Mouse (Mus musculus): ENCODE measurements at regions not wholly inside any gene's neighbourhood (a gene's known extent, or its start where the extent isn't known, plus 50 kb on each side); places are given as distances from the start of the nearest gene placed in this dataset.
A peak's percentile ranks its signal among the peaks of the same experiment; 100 is the strongest.

- no peak for DNase-seq (ENCODE audit: low read depth, low spot score)
Observed at GRCm38 (mm10) chr16:42681196-42681595, 194.5 kb upstream of the Zbtb20 start.

- no peak for DNase-seq (ENCODE audit: low read depth, low spot score)
Observed at GRCm38 (mm10) chr16:42677211-42677610, 198.5 kb upstream of the Zbtb20 start.

GRCm38 (mm10) chr16:42676406-42677075 is 199.1 kb upstream of the Zbtb20 start:
- DNase-seq (ENCODE audit: low read depth, low spot score): no peak

- no peak for DNase-seq (ENCODE audit: low read depth, low spot score)
Observed at GRCm38 (mm10) chr16:42675031-42675430, 200.7 kb upstream of the Zbtb20 start.

GRCm38 (mm10) chr16:42666601-42667000 is 209.1 kb upstream of the Zbtb20 start:
- no peak for DNase-seq (ENCODE audit: low read depth, low spot score)

DNA sequence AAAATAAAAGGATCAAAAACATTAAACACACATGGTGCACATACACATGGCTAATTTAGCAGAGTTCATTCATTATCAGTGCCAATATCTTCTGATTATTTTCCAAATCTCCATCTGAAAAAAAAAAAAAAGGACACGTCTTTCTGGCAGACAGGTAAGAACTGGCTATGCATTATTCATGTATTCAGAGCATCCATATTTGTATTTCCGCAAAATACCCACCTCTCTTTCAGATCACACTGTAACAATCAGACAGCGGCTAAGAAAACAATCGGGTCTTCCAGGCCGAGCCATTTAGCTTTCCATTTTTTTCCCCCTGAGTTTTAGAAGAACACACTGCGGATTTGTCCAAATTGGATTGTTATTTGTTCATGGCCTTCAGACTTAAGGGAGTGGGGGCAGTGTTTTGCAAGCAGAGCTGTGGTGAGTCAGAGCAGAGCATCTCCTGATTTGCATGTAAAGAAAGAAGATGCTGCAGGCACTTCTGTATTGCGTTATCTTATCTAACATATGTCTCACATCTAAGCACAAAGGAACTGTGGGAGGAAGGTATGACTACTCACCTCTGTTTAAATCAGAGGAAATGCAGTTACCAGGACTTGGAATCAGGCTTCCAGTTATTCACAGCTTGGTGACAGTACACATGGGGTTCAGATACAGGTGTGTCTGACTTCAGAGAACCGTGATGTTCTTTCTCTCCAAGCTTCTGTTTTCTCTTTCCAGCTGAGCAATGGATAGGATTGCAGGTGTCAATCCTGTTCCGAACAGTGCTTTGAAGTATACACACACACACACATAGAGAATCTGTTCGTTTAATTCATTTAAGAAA is 223.6 kb upstream of the Zbtb20 start:
- DNase-seq (ENCODE audit: low read depth, low spot score): no peak

- no peak for DNase-seq (ENCODE audit: low read depth, low spot score)
Observed at GRCm38 (mm10) chr16:42649767-42650166, 225.9 kb upstream of the Zbtb20 start.

DNA sequence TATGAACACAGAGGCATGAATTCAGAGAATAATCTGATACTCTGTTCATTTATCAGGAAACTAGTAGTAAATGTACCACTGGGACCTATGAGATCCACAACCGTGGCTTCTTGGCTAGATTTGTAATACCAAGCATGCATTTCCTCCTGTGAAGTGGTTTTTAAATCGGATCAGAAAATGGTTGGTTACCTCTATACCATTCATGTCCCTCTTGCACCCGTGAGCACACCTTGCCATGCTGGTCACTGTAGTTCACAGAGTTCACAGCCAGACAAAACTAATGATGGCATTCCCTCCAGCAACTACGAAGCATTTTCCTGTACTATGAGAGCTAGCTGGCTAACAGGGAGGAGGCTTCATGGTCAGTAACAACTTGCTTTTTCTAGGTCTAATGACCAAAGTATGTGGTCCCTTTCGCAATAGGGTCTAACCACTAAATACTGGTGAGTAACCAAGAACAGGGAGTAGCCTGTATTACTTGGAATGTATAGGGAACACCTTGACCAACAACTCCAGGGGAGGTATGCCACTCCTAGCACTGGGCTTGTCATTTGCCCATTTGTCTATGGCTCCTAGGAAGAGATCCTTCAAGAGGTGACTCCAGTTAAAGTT is 227.0 kb upstream of the Zbtb20 start:
- no peak for DNase-seq (ENCODE audit: low read depth, low spot score)

DNA sequence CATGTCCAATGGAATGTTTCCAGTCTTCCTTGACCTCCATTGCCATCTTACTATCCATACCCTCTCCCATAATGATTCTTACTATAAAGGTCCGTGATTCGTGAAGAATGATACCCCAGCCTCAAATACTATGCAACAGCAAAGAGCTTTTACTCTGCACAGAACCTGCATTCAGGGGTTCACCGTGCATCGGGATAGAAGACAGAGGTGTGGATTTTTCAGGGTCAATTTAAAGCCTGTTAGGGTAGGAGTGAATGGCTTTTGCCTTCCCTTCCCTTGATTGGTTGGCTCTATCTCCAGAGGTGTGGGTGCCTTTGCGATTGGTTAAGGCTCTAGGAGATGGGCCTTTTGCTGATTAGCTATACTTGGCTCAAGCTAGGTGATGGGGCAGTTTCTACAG is 227.9 kb upstream of the Zbtb20 start:
- DNase-seq (ENCODE audit: low read depth, low spot score): no peak

- DNase-seq (ENCODE audit: low read depth, low spot score): no peak
Observed at GRCm38 (mm10) chr16:42635766-42636165, 239.9 kb upstream of the Zbtb20 start.

GRCm38 (mm10) chr16:42627675-42628074 is 248.0 kb upstream of the Zbtb20 start:
- DNase-seq (ENCODE audit: low read depth, low spot score): no peak

DNA sequence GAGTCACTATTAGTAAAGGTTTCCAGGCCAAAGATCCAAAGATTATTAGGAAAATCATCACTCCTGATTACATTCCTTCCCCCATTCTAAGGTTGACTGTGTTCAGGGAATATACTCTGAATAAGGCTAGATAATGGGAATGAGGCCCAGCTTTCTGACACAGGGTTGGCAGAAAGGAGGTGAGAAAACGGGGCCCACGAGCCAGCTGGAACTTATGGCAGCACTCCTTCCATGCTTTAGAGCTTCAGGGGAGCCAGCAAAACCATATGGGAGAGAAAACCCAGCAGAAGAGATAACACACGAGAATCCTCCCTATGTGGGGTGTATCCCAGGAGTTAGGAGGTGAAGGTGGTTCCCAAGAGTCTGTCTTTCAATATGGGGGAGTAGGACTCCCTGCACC is 259.8 kb upstream of the Zbtb20 start:
- no peak for DNase-seq (ENCODE audit: low read depth, low spot score)

- DNase-seq (ENCODE audit: low read depth, low spot score): no peak
Observed at GRCm38 (mm10) chr16:42612011-42612410, 263.7 kb upstream of the Zbtb20 start.

DNA sequence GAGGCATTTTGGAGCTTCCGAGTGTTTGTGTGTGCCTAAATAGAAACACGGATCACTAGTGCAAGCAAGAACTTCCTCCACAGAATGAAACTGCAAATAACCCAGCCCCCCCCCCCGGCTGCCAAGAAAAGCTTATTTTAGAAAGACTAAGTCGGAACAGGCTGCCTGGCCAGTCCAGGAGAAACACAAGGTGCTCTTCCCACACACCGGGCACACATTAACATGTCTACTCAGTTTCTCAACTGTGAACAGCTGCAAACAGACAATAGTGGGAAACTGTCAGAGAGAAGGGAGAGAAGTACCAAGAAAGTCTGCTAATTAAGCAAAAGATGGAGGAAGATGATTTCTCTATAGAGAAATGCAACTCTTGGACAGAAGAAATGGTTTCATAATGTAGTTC is 267.3 kb upstream of the Zbtb20 start:
- no peak for DNase-seq (ENCODE audit: low read depth, low spot score)

DNA sequence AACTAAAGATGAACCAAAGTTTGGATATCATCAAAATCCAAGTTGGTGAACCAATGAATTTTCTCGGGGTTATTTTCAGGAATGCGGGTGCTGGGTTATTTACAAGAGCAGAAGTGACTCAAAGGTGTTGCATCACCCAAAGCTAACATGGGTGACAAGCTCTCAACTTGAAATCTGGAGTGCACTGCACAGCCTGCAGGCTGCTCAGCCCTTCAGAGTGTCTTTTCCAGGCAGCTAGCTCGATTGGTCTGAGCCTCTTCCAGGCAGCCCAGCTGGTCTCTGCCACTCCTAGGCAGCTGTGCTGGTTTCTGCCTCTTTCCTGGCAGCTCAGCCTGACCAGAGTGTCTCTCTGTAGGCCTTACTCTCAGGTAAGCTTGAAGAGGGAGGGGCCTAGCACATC is 251.9 kb upstream of the Gap43 start:
- DNase-seq (ENCODE audit: low read depth, low spot score): no peak

DNA sequence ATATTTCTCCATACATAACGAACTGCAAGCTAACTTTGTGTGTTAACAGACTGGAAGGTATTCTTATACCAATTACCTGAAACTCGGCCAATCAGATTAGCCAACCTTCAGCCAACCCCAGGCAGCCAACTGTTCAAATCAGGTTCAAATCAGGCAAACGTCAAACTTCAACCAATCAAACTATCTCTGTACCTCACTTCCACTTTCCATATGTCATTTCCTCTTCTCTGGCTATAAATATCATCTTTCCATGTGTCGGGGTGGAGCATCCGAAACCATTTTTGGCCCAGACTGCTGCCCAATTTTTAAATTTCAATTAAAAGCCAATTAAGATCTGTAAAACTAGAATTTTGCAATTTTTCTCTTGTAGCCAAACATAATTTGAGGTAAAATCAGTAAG is 251.1 kb upstream of the Gap43 start:
- DNase-seq (ENCODE audit: low read depth, low spot score): no peak

DNA sequence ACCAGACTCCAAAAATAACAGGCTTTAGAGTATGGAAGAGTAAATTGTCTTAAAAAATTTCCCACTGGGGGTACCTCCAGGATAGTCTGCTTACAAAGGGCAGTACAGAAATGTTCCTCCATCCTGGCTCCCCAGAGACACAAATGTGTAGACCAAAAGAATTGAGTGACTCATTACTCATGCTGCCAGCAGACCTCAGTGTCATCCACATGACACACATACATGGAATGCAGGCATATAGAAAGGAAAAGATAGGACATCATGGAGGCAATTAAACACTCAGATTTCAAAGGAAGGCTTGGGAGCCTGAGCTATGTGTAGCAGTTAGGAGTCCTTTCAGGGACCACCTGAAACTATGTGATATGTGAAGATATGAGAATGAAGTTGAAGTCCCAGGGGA is 245.7 kb upstream of the Gap43 start:
- no peak for DNase-seq (ENCODE audit: low read depth, low spot score)

- DNase-seq (ENCODE audit: low read depth, low spot score): peak; percentile 96
Observed at GRCm38 (mm10) chr16:42575517-42575946, 235.1 kb upstream of the Gap43 start.

DNA sequence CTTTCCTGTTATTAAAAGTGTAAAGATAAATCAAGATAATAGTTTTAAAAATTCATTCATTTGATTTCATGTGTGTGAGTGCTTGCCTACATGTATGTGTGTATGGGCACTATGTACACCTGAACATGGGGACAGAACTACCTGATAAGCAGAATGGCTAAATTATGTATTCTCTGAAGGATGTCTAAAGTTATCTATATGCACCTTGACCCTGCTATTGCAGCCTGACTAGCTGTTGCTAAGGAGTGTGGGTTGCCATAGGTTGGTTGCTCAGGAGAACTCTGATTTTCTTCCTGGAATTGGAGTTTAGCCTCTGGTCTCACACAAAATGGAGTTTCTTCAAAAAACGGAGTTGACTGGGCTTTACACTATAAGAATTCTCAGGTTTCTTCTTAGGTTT is 234.5 kb upstream of the Gap43 start:
- DNase-seq (ENCODE audit: low read depth, low spot score): no peak

- DNase-seq (ENCODE audit: low read depth, low spot score): no peak
Observed at GRCm38 (mm10) chr16:42570246-42570996, 230.0 kb upstream of the Gap43 start.

DNA sequence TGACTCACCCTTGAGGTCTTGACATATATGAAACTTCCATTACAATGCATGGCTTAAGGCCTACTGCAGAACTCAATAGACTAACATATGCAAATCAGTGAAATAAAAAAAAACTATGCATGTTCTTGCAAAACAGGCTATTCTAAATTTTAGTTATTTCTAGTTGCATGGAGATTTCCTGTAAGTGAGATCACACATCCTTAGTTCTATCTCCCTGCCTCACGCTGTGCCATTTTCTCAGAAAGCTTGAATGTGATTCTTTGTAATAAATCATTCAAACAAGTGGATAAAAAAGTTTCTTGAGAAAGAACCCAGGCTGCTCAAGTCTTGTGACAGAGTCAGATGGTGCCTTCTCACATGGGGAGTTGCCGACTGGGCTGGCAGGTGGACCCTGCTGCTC is 228.9 kb upstream of the Gap43 start:
- no peak for DNase-seq (ENCODE audit: low read depth, low spot score)

DNA sequence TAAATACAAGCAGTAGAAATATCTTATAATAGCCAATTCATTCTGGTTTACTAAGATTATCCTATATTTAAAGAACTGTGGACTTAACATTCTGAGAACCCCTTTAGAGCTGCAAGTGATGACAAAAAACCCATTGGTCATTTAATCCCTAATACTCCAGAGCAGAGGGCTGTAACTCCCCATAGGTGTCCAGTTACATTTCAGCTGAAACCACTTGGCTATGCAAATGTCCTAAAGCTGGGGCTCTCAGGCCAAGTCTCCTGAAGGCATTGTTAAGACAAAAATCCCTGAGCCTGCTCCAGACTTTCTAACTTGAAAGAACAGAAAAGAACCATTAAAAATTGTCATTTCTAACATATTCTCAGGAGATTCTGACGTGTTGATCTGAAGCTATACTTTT is 209.1 kb upstream of the Gap43 start:
- peak; percentile 23 for DNase-seq (ENCODE audit: low read depth, low spot score)
